Mouse (Mus musculus): ENCODE data around the gene Tbc1d19.

GRCm38 (mm10) chr5:53760914-53761313 lies 48.5 kb upstream of the Tbc1d19 start:
- no peak for TF ChIP-seq CTCF (IDR thresholded peaks at IDR 0.05; ENCODE audit: insufficient read depth, low read length)
- TF ChIP-seq POLR2A (IDR thresholded peaks at IDR 0.05; ENCODE audit: borderline replicate concordance, extremely low read depth, low read depth, low read length) = no peak

All from lung, adult 2 months (tissue).